Mouse (Mus musculus) duodenum, adult 2 months (tissue): ENCODE results near the gene Zfp710. TPM values are rescaled to one million over a fixed set of nuclear protein-coding genes. Genes with fewer than 3 reads are reported as not detected.

Experiments
- polyA plus RNA-seq: library from polyadenylated mRNA; depleted of rRNA; stranded (reverse); fragments of >200 nt; gene quantifications from 2 replicates; pipeline ENCODE4 v1.2.3, GENCODE M21; 2012; ENCODE audit warnings: low replicate concordance; rRNA removed

Zfp710 gene
- polyA plus RNA-seq: 37.2 and 42.2 TPM in 2 replicates

DNA sequence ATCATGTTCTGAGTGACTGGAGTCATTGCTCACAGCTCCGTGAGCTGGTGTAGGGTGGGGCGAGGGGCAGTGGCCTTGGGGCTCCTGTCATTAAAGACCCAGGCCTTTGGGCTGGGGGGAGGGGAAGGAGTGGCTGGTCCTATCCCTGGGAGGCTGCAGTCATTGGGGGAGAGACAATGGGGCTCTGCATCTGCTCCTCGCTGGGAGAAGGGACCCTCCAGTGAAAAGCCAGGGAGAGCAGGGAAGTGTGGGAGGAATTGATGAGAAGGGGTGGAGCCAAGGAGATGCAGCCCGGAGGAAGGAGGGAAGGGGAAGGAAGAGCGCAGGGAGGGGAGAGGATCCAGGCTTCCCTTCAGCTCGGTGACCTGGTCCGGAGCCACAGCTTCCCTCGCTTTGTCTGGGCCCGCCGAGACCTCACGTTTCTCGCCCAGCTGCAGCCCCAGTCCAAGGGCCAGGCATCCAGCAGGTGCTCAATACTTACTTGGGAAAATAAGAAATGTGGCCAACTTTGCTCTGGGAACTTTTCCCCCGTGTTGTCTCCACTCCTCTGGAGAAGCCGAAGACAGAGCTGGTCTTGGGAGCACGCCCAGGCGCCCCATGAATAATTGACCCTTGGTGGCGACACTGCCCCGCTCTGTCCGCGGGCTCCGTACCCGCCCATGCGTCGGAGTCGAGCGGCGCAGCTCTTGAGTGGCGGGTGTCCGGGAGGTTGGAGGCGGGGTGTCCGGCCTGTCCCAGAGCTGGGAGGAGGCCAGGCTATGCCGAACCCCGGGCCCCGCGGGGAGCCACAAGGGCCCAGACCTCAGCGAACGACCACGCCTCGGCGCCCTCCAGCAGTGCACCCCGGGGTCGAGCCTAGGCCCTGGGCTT, at the start of gene Zfp710:
TSS of gene Zfp710 (plus strand) at position 294 of the 870 bp plus-strand sequence.

GRCm38 (mm10) chr7:80115224-80115590, 90.6 kb downstream of the Zfp710 start, which contains the start of gene Idh2:
TSS of gene Idh2 (minus strand) at chr7:80115392.

Other genes starting within 250 kb of the Zfp710 start
- gene Mesp1, start 231.0 kb upstream of the Zfp710 start, polyA plus RNA-seq: 0.84 and 1.4 TPM in 2 replicates
- gene Mesp2, start 214.1 kb upstream of the Zfp710 start, polyA plus RNA-seq: 0.55 and 1.1 TPM in 2 replicates
- 1,254 and 9,216 TPM in 2 replicates for gene Anpep, start 163.8 kb upstream of the Zfp710 start, polyA plus RNA-seq
- 10.9 and 11.5 TPM in 2 replicates for gene Ap3s2, start 104.2 kb upstream of the Zfp710 start, polyA plus RNA-seq
- gene Arpin, start 89.5 kb upstream of the Zfp710 start, polyA plus RNA-seq: 19.8 and 20.5 TPM in 2 replicates
- gene Idh2, start 90.6 kb downstream of the Zfp710 start, polyA plus RNA-seq: 66.2 and 67.7 TPM in 2 replicates
- 55.3 and 79.0 TPM in 2 replicates for gene Sema4b, start 162.0 kb downstream of the Zfp710 start, polyA plus RNA-seq
- gene Cib1, start 208.0 kb downstream of the Zfp710 start, polyA plus RNA-seq: 543 and 731 TPM in 2 replicates
- 2.1 and 3.7 TPM in 2 replicates for gene Gdpgp1, start 208.1 kb downstream of the Zfp710 start, polyA plus RNA-seq
- 0.05 TPM in 1 of 2 replicates, not detected in the other for gene Ttll13, start 221.6 kb downstream of the Zfp710 start, polyA plus RNA-seq
- gene Ngrn, start 236.4 kb downstream of the Zfp710 start, polyA plus RNA-seq: 10.9 and 12.6 TPM in 2 replicates
- 7.4 and 8.3 TPM in 2 replicates for gene Vps33b, start 244.8 kb downstream of the Zfp710 start, polyA plus RNA-seq